Mouse (Mus musculus) testis, adult 2 months (tissue): Measurements from ENCODE around the gene Cbl.

Experiments
- CTCF ChIP-seq: fragments of 200-500 bp; IDR thresholded peaks from 2 replicates; pipeline ENCODE4 v1.5.1; 2012; ENCODE audit warnings: low read depth, mild to moderate bottlenecking, inconsistent platforms, low read length, moderate library complexity; ENCODE audit not compliant: control insufficient read depth, insufficient read depth, insufficient replicate concordance
- POLR2A ChIP-seq: fragments of 200-500 bp; IDR thresholded peaks from 2 replicates; pipeline ENCODE4 v1.6.1; 2012; ENCODE audit warnings: low read depth, mild to moderate bottlenecking, inconsistent platforms, low read length, moderate library complexity; ENCODE audit not compliant: control insufficient read depth

GRCm38 (mm10) chr9:44269973-44270372 is 36.1 kb upstream of the Cbl start:
- TF ChIP-seq POLR2A (no peak), CTCF (no peak)
